Mouse (Mus musculus) gastrocnemius, adult 2 months (tissue): ENCODE data around the gene Cep350. TPM values are rescaled to one million over a fixed set of nuclear protein-coding genes. Genes with fewer than 3 reads are reported as not detected.

Experiments used
- DNase-seq: peaks from one replicate; pipeline ENCODE4 v3.0.0; 2022
- H3K27ac ChIP-seq: fragments of 200-600 bp; 2 replicates; pipeline ENCODE4 v1.8.1; 2022; ENCODE audit warnings: mild to moderate bottlenecking
- H3K4me3 ChIP-seq: fragments of 200-600 bp; 2 replicates; pipeline ENCODE4 v1.8.1; 2022; ENCODE audit warnings: mild to moderate bottlenecking, moderate library complexity
- CTCF ChIP-seq: fragments of 200-600 bp; IDR thresholded peaks from 2 replicates; pipeline ENCODE4 v1.8.1; 2022; ENCODE audit warnings: antibody characterized with exemption, mild to moderate bottlenecking, moderate library complexity
- intact Hi-C: fragments of 180-260 bp; cut with DNase I; formaldehyde crosslinking; loops from one replicate; pipeline ENCODE4 v1.15.1; 2025
- total RNA-seq, 2 experiments: library from RNA; stranded (reverse); gene quantifications; 2 replicates each; pipeline ENCODE4 v1.2.3; 2021

Gene Cep350
- total RNA-seq, 2 experiments from 2014 or later = 39.6 to 41.6 TPM

GRCm38 (mm10) chr1:155816167-155816566 is 156.9 kb downstream of the Cep350 start:
- no peak for DNase-seq
- intact Hi-C loops = no loop called here
- TF ChIP-seq CTCF = no peak
- no peak overlapping the region for H3K27ac ChIP-seq
- H3K4me3 ChIP-seq = no peak overlapping the region

- H3K27ac ChIP-seq = peak within 1 kb of the TSS; percentile 90
- intact Hi-C loops = no loop called here
Observed at GRCm38 (mm10) chr1:155812581-155813499, 160.2 kb downstream of the Cep350 start, which contains the start of gene Qsox1. Qsox1 (minus strand) TSS chr1:155812889.

DNA sequence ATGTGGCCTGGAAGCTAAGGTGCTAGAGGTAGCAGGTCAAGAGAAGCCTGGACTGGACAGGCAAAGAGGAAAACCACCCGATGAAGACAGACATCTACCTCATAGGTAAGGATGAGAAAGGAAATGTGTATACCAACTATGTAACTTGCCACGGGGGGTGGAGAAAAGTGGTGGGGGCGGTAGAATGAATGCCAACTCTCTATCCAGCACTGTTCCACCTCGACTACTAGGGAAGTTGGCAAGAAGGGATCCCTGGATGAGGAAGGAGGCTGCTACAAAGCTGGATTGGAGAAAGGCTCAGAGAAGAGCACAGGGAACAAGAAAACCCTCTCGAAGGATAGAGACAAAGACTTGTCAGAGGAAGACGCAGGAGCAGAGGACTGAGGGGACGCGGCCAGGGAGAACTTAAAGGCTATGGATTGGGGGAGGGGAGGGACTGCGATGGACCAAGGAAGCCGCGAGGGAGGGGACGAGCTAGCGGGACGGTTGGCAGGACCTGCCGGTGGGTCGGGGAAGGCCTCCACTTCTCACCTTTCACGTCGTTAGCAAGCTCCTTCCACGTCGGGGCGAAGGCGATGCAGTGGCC is 161.0 kb downstream of the Cep350 start:
- TF ChIP-seq CTCF = no peak
- no peak for DNase-seq
- intact Hi-C loops = no loop called here
- peak overlapping the region; percentile 93 for H3K4me3 ChIP-seq
- peak overlapping the region; percentile 90 for H3K27ac ChIP-seq

More at GRCm38 (mm10) chr1:155812581-155813499, 160.2 kb downstream of the Cep350 start, which contains the start of gene Qsox1:
- H3K4me3 ChIP-seq = peak within 1 kb of the TSS; percentile 93
- TF ChIP-seq CTCF = no peak
- peak; percentile 91 for DNase-seq

DNA sequence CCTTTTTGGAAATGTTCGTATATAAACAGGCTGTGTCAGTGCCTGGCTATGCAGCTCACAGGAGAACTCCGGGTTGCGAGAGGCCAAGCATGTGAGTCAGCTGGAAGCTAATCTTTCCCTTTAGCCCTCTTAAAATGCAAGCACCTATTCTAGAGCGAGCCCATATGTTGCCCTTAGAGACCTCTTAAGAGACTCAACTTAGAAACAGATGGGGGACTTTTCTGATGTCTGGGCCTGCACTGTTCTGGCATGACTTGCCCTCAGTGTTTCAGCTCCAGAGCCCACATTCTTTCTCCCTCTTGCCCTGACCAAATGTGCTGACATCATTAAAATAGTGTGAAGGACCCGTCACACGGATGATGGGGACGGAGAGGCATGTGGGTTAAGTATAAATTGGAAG is 162.4 kb downstream of the Cep350 start:
- no peak for DNase-seq
- H3K27ac ChIP-seq = peak overlapping the region; percentile 74
- intact Hi-C loops = no loop called here
- peak overlapping the region; percentile 50 for H3K4me3 ChIP-seq
- no peak for TF ChIP-seq CTCF

DNA sequence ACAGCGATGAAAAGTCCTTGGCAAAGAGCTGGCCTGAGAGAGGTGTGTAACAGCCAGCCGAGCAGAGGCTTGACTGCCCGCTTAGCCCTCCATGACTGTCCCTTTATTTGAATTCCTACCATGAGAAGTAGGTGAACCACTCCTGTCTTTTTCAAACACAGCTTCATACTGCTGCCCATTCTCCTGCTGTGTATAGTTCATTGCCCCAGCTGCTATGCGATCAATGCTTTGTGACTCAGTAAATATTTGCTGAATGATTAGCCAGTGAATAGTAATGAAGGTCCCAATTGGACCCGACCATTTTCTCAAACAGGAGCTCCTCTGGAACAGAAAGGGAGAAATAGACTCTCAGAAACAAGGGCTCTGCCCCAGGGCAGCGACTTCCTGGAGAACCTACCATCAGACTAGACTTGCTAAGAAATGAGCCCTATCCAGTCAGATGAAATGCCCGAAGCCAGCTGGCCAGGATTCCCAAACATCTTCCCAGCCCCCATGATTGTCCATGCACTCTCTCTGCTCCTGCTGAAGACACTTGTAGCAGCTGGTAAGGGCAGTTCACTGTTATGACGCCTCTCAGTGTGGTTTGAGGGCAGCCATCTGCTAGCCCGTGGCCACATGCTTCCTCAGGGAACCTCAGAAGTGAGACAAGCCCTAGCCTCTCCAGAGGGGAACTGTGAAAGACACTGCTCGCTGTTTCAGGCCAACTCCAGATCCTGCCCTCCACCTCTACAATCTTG is 163.2 kb downstream of the Cep350 start:
- H3K27ac ChIP-seq = peak overlapping the region; percentile 74
- DNase-seq = no peak
- intact Hi-C loops = no loop called here
- peak overlapping the region; percentile 50 for H3K4me3 ChIP-seq
- TF ChIP-seq CTCF = no peak

- intact Hi-C loops = no loop called here
- no peak overlapping the region for H3K4me3 ChIP-seq
- TF ChIP-seq CTCF = no peak
- no peak overlapping the region for H3K27ac ChIP-seq
- DNase-seq = no peak
Observed at GRCm38 (mm10) chr1:155808261-155808660, 164.8 kb downstream of the Cep350 start.

GRCm38 (mm10) chr1:155805607-155806006 is 167.4 kb downstream of the Cep350 start:
- intact Hi-C loops = no loop called here
- H3K27ac ChIP-seq = 0 out of 2 replicates have a peak overlapping the region, but pooled peaks have one; percentile 13
- DNase-seq = no peak
- no peak overlapping the region for H3K4me3 ChIP-seq
- TF ChIP-seq CTCF = no peak

DNA sequence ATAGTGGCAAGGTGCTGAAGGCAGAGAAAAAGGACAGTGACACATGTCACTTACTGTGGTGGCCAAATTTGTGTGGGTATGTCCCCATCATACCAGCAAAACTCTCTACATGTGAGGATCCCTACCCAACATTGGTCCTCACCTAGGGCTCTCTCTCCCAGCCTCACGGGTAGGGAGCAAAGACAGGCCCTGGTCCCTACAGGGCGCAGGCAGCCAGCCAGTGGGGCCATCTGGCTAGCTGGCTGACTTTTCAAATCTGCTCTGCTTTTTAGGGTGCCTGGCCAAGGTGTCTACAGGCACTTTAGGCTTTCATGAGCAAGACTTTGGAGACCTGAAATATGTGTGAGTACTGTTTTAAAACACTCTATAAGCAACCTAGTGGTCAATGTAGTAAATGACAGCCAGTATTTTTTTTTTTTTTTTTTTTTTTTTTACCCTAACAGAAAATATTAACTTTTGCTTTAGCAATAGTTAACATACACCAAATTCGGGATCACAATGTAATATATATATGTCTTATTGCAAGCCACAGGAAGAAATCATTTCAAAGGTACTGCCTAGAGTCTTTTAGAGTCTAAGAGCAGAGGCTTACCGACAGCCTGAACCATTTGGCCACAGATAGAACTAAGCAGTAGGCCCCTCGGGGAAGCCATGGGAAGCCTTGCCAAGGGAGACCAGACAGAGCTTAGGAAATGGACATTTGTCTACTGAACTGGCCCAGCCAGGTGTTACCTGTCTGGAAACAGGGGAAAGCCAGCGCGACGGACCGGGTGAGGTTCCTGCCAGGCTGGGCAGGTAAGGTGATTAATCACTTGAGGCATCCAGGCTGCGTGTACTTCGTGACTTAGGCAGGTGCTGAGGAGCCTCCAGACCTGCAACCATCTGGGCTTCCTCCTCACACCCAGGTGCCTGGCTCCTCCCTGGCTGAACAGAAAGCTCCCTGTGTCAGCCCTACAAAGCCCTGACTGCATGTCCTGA is 171.8 kb downstream of the Cep350 start:
- no peak overlapping the region for H3K27ac ChIP-seq
- TF ChIP-seq CTCF = 0 out of 2 replicates have a peak, but pooled peaks have one; percentile 9
- intact Hi-C loops = no loop called here
- no peak for DNase-seq
- no peak overlapping the region for H3K4me3 ChIP-seq

DNA sequence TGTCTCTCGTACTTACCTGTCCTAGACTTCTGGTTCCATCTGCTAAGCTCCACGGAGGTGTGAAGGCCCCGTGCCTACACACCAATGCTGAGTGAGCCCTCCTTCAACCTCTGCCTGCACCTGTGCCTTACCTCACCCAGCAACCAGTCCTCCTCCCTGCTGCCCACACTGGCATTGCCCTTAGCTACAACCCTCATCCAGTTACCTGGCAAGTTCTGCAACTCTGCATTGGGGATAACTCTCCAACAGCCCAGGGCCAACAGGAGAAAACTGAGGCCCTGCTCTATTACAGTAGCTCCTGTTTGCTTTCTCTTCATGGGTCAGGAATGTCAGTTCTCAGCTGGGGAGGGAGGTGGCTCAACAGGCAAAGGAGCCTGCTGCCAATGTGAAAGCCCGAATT is 175.1 kb downstream of the Cep350 start:
- no peak for TF ChIP-seq CTCF
- no peak for DNase-seq
- Histone ChIP-seq H3K4me3 (no peak overlapping the region), H3K27ac (no peak overlapping the region)
- intact Hi-C loops = no loop called here

- TF ChIP-seq CTCF = no peak
- Histone ChIP-seq H3K27ac (no peak overlapping the region), H3K4me3 (no peak overlapping the region)
- intact Hi-C loops = no loop called here
- no peak for DNase-seq
Observed at GRCm38 (mm10) chr1:155797425-155797824, 175.6 kb downstream of the Cep350 start.

DNA sequence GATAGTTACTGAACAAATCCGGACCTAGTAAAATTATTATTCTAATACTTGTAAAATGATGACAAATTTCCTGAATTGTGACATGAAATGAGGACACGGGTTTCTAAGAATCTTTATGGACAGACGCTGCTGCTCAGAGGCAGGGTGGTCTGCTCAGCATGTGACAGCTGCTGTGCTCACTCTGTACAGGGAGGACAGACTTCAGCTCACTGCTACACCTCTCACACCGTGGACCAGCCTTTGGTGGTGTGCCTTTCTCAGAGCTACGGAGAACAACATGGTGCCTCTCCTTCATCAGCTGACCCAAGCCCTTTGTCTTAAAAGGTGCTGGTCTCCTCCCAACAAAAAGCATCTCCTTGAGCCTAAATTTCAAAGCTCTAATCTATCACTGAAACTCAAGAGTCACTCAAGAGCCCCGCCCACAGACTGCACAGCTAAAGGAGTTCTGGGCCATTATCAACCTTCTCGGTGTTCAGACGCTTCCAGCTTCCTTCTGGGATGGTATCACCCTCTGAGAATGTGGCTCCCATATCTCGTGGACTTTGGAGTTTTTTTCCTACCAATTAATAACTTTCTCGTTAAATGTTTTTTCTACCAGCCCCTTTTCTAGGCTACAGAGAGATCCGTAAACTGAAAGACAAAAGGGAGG is 176.2 kb downstream of the Cep350 start:
- TF ChIP-seq CTCF = no peak
- H3K27ac ChIP-seq = no peak overlapping the region
- DNase-seq = no peak
- intact Hi-C loops = no loop called here
- H3K4me3 ChIP-seq = no peak overlapping the region
